Mouse (Mus musculus) heart, postnatal 36 days (tissue): Measurements from ENCODE around the gene Hist1h4f. TPM values are rescaled to one million over a fixed set of nuclear protein-coding genes. Genes with fewer than 3 reads are reported as not detected.

Experiments
- microRNA-seq, 2 experiments: library from miRNA; unstranded; fragments of <30 nt; microRNA quantifications; one replicate each; pipeline ENCODE4 v1.2.0; 2021; ENCODE audit warnings: borderline number of aligned reads in 2 of 2
- total RNA-seq, 2 experiments: library from RNA; stranded (reverse); gene quantifications; 2 replicates each; pipeline ENCODE4 v1.2.3; 2021

The Hist1h4f gene
- total RNA-seq, 2 experiments from 2014 or later, result 37.7 to 40.9 TPM

Small RNA genes lying within 50 kb of the gene (microRNA-seq; reads per million reads assigned to microRNA genes)
- gene Gm44297 (0 reads per million in 2 experiments), gene Gm44359 (0 reads per million in 2 experiments), gene Gm44394 (0 reads per million in 2 experiments), gene n-TStga1 (0 reads per million in 2 experiments)

Other genes with a start within 250 kb of the Hist1h4f start
- 10 to 100 TPM; 13.6 to 16.5 TPM for gene Zfp322a, start 182.4 kb downstream of the Hist1h4f start, total RNA-seq
- 1 to 10 TPM; 4.3 TPM for gene Abt1, start 127.8 kb downstream of the Hist1h4f start, total RNA-seq
- not detected for gene Btn1a1, start 85.7 kb downstream of the Hist1h4f start, total RNA-seq
- gene Btn2a2, start 62.8 kb downstream of the Hist1h4f start, total RNA-seq, result not detected
- gene Hist1h4h, start 20.6 kb downstream of the Hist1h4f start, total RNA-seq, result 100 to 1,000 TPM; 268 to 283 TPM
- gene Hist1h2af, start 17.7 kb downstream of the Hist1h4f start, total RNA-seq, result 10 to 100 TPM; 14.1 to 19.0 TPM
- 1 to 10 TPM; 2.5 to 4.1 TPM for gene Hist1h3g, start 16.2 kb downstream of the Hist1h4f start, total RNA-seq
- 1 to 10 TPM in 1 of 2 experiments, under 1 TPM in 1; 0.94 to 1.9 TPM for gene Hist1h2bh, start 8.3 kb downstream of the Hist1h4f start, total RNA-seq
- 10 to 100 TPM in 1 of 2 experiments, 1 to 10 TPM in 1; 7.4 to 10.0 TPM for gene Hist1h3f, start 7.6 kb downstream of the Hist1h4f start, total RNA-seq
- gene Hist1h1d, start 1.6 kb upstream of the Hist1h4f start, total RNA-seq, result 1 to 10 TPM; 2.2 to 2.3 TPM
- 10 to 100 TPM; 21.4 to 23.8 TPM for gene Hist1h3e, start 10.7 kb upstream of the Hist1h4f start, total RNA-seq
- gene Hist1h2ae, start 19.6 kb upstream of the Hist1h4f start, total RNA-seq, result 1 to 10 TPM; 2.6 to 3.4 TPM
- 10 to 100 TPM; 38.1 to 41.0 TPM for gene Hist1h2bg, start 19.7 kb upstream of the Hist1h4f start, total RNA-seq
- gene Hist1h2bf, start 22.5 kb upstream of the Hist1h4f start, total RNA-seq, result 10 to 100 TPM; 13.1 to 14.6 TPM
- gene Hist1h2ad, start 22.7 kb upstream of the Hist1h4f start, total RNA-seq, result 1 to 10 TPM; 2.9 to 4.6 TPM
- gene Hist1h3d, start 24.1 kb upstream of the Hist1h4f start, total RNA-seq, result 1 to 10 TPM; 3.1 to 4.8 TPM
- 10 to 100 TPM; 61.5 to 67.6 TPM for gene Hist1h4d, start 29.9 kb upstream of the Hist1h4f start, total RNA-seq
- gene Hist1h2be, start 69.5 kb upstream of the Hist1h4f start, total RNA-seq, result 10 to 100 TPM in 1 of 2 experiments, 1 to 10 TPM in 1; 8.9 to 11.1 TPM
- 10 to 100 TPM; 38.1 to 46.3 TPM for gene Hist1h1e, start 70.9 kb upstream of the Hist1h4f start, total RNA-seq
- 1 to 10 TPM; 1.6 to 1.8 TPM for gene Hist1h2ac, start 132.3 kb upstream of the Hist1h4f start, total RNA-seq
- 10 to 100 TPM; 64.4 to 75.8 TPM for gene Hist1h2bc, start 132.6 kb upstream of the Hist1h4f start, total RNA-seq
- not detected for gene Hist1h1t, start 144.2 kb upstream of the Hist1h4f start, total RNA-seq
- 10 to 100 TPM; 51.7 to 59.6 TPM for gene Hist1h4c, start 146.8 kb upstream of the Hist1h4f start, total RNA-seq
- gene Hfe, start 159.2 kb upstream of the Hist1h4f start, total RNA-seq, result 10 to 100 TPM; 48.4 to 66.6 TPM
- 100 to 1,000 TPM; 186 to 225 TPM for gene Hist1h1c, start 187.2 kb upstream of the Hist1h4f start, total RNA-seq
- 1 to 10 TPM; 6.5 to 9.3 TPM for gene Hist1h3c, start 194.0 kb upstream of the Hist1h4f start, total RNA-seq
- 10 to 100 TPM in 1 of 2 experiments, 1 to 10 TPM in 1; 9.8 to 12.0 TPM for gene Hist1h2bb, start 195.1 kb upstream of the Hist1h4f start, total RNA-seq
- 10 to 100 TPM; 11.9 to 16.8 TPM for gene Hist1h2ab, start 199.5 kb upstream of the Hist1h4f start, total RNA-seq
- gene Hist1h3b, start 200.6 kb upstream of the Hist1h4f start, total RNA-seq, result 10 to 100 TPM; 20.4 to 22.0 TPM
- 10 to 100 TPM; 13.8 to 18.3 TPM for gene Hist1h4b, start 205.4 kb upstream of the Hist1h4f start, total RNA-seq
- gene Hist1h4a, start 209.6 kb upstream of the Hist1h4f start, total RNA-seq, result 10 to 100 TPM; 12.3 to 13.8 TPM
- 10 to 100 TPM; 16.6 to 17.0 TPM for gene Hist1h3a, start 210.7 kb upstream of the Hist1h4f start, total RNA-seq
- gene Hist1h1a, start 212.0 kb upstream of the Hist1h4f start, total RNA-seq, result 1 to 10 TPM; 7.5 to 8.2 TPM
- gene Trim38, start 218.3 kb upstream of the Hist1h4f start, total RNA-seq, result not detected